Mouse (Mus musculus) brain, embryonic 18.5 days (tissue): ENCODE data around the gene G0s2.
"Not testable (repeated sequence)": the region's sequence is repeated elsewhere in the genome, so short reads cannot be mapped to it uniquely, and the experiment has no call there.

Experiments
- DNase-seq: peaks from one replicate; pipeline ENCODE4 v3.0.0-alpha.2; 2012; ENCODE audit warnings: low read depth, low spot score

Gene G0s2

DNA sequence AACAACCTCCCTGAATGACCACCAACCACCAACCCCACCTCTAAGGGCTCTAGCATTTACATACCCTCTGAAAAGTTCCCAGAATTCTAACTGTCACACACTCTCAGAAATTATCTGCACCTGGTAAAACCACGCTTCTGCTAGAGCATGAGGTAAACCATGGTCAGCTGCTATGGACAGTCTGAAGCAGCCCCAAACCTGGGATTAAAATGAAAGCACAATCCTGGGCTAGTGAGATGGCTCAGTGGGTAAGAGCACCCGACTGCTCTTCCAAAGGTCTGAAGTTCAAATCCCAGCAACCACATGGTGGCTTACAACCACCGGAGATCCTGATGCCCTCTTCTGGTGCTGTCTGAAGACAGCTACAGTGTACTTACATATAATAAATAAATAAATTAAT is 19.1 kb downstream of the G0s2 start:
- not testable (repeated sequence) for DNase-seq

DNA sequence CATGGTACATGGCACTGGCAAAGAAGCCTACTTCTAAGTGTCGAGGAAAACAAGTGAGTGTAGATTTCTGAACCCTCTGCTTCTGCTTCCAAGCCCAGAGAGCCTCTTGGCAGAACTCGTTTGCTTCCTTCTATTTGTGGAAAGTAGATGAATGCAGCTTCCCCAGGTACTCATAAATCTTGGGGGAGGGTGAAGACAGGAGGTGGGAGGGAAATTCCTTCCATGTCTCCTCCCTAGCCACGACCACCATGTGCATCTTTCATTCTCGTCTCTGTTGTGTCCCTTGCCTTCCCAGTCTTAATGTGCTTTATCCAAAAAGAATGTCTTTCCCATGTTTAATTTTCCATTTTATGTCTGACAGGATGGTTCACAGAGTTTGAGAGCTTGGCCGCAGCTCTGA is 20.4 kb downstream of the G0s2 start:
- no peak for DNase-seq

DNA sequence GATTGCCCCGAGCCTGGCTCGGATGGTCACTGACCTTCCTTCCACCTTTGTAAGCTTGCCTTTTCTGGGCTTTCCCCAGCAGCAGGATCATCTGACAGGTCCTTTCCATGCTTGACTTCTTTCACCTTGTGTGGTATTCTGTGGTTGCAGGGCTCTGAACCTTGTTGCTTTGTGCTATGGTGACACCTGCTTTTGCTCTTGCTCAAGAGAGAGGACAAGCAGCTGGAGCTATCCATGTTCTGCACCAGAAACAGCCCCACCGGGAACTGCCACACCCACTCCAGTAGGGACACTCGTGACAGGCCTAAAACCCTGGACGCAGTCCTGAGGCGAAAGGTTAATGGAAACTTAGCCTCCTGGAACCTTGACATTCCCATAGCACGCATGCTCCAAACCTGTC is 21.6 kb downstream of the G0s2 start:
- DNase-seq = no peak

DNA sequence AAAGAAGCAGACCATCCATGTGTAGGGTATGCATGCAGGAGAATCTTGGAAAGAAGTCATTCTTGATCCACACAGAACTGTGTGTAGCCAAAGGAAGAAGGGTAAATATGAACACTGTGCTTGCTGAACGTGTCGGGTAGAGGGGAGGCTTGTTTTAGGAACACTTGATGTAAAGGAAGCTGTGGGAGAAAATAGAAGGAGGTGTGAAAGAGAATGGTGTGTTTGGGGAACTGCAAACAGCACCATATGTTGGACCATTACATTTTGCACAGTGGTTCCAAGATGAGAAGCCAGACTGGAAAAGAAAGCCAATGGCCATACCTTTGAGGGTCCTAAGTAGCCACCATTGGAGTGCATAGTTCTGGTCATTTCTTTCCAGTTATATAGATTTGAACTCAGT is 23.0 kb downstream of the G0s2 start:
- no peak for DNase-seq

DNA sequence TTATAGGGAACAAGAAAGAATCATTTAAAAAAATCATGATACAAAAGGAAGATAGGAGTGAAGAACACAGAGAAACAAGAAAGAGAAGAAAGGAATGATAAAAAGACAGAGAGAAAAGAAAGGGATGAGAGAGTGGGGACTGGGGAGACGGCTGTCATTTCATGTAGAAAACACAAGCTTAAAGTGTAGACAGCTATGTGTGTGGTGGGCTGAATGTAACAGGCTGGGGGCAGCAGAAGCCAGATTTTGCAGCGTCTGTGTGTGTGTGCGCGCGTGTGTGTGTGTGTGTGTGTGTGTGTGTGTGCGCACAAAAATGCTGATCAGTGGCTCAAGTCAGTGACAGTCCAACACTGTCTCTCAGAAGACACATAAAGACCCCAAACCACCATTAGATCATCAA is 28.8 kb downstream of the G0s2 start:
- no peak for DNase-seq

DNA sequence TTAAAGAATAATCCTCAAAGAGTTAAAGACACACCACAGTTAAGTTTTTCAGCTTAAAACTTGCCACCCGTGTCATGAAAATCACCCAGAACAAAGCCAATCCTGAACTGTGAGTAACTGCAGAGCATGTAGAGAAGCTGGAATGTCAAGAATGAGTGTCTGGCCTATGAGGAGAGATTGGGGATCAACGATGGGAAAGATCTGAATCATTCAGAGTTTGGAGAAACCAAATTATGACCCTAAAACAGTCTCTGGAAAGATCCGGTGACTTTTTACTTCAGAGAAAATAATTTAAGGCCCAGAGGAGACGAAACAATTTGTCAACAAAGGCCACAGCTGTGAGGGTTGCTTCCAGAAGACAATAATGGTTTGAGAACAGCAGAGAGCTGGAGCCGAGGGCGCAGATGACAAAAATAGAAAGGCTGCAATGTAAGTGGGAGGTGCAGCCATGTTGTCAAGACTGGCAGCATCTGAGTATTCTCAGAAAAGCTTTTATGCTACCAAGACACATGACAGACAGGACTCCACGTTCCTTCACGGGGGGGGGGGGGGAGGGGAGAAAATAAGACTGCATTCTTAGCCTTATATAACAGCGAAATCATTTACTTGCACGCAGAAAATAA is 29.3 kb downstream of the G0s2 start:
- DNase-seq = no peak

DNA sequence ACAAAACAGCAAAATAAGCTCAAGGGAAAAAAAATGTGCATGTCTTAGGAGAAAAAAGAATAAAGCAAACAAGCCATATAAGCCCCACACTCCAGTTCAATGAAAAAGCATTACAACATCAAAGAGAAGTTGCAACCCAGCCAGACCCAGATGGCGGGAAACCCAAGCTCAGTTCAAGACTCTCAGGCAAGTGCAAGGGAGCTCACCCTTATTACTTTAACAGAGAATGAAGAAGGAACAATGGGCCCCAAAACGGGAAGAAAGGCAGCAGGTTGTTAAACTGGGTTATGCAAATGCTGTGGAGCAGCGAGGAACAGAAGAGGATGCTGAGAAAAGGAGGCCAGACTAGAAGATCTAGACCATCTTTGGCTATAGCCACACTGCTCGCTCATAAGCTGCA is 30.2 kb downstream of the G0s2 start:
- no peak for DNase-seq

DNA sequence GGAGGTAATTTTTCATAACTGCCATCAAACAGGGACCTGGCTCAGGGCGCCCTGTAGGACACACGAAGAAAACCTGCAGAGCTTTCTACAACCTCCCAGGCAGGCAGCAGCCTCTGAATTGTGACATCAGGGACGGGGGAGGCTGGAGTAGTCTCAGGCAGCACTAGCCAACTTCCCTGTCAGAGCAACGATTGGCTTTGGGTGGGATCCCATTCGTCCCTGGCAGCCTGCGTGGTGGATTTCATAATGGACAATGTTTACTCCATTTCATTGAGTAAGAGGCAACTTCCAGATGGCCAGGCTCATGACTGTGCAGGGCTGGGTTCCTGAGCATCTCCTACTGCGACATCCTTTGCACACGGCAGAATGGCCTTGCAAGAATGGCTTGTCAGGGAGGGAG is 30.8 kb downstream of the G0s2 start:
- no peak for DNase-seq

DNA sequence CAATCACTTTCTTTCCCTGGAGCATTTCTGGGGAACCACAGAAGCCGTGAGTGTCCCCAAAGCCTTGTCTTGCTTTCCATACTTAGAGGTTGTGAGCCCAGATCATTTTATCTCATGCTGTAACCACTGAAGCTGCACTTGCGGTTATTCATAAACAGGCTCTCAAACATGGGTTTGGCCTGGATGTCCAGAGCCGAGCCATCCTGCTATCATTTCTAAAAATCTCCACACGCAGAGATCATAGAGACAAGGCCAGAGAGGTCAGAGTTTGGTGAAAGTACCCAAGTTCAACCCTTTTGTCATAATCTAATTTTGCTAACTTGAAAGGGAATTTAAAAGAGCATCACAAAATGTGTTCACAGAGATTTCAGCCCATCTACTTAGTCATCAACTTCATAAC is 31.6 kb downstream of the G0s2 start:
- no peak for DNase-seq

DNA sequence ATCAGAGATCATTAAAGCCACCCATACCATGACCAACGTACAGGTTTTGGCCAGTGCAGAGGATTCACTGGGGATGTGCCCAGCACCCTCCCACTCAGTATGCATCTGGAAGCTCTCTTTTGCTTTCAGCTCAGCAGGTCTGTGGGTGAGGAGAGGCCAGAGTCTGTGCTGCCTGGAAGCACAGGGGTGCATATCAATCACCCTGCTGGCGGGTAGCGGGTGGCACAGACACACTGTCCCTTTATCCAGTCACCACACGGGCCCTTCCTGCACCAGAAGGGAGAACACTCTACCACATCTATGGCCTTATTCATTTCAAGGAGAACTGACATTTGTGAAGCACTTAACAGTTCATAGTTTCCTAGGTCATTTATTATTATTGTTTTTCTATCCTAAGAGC is 34.6 kb downstream of the G0s2 start:
- DNase-seq = no peak

DNA sequence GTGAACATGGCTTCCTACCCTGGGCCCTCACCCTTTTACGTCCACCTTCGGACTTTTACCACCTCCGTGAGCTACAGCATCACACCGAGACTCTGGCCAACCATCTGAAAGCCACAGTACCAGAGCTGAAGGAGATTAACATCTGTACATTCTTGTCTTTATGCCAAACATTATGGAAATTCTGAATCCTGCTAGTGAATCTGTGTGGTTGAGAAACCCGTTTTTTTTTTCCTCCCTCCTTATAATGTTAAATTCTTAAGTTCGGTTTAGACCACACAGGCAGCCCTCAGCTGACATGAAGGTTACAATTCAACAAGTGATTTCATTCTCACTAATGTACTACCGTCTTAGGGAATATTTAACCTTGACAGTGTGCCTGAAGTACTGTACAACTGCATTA is 38.1 kb downstream of the G0s2 start:
- no peak for DNase-seq

DNA sequence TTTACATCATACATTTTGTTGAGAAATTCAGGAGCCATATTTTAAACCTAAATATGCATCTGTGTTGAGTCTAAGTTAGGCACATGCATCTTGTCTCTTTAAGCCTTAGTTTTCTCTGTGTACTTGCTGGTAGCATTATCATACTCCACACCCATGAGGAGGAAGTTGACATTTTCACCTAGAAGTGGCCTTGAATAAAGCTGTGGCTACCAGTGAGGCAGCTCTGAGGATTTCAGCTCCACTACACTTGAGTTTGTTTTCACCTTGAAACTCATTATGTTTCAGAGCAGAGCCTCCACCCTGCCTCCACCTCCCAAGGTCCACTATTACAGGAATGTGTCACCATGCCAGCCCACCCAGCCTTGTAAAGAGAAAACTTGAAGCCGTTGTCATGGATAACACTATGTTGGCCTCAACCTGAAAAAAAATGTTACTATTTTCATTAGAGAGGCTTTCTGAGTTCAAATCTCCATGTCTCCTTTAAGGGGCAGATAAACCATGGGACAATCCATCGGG is 38.8 kb downstream of the G0s2 start:
- no peak for DNase-seq

DNA sequence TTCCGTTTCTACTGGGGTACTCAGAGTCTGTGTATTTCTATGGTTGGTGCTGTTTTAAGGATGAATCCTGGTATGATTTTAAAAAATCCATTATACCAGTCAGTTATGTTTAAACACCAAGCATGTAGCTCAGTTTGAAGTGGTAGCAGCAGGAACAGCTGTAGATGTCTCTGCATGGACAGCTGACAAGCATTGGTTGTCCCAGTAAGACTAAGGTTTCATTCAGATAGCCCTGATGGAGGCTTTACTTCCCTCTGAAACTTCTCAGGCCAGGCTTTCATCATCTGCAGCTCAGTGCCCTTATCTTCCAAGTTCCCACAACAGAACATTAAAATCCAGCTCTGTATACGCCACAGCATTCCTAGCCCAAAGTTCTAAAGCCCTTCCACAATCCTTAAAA is 40.3 kb downstream of the G0s2 start:
- no peak for DNase-seq

DNA sequence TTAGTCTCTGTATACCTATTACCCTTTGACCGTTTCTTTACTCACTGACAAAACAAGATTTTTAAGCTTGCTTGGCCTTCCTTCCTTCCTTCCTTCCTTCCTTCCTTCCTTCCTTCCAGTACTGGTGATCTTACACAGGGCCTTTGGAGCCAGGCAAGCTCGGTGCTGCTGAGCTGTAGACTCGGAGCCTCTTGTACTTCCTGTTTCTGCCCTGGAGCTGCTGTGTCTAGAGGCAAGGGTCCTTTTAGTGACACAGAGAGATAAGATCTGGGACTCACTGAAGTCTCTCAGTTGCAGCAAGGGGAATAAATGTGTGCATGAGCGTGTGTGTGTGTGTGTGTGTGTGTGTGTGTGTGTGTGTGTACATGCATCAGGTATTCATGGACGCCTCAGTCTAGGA is 42.1 kb downstream of the G0s2 start:
- DNase-seq = no peak

DNA sequence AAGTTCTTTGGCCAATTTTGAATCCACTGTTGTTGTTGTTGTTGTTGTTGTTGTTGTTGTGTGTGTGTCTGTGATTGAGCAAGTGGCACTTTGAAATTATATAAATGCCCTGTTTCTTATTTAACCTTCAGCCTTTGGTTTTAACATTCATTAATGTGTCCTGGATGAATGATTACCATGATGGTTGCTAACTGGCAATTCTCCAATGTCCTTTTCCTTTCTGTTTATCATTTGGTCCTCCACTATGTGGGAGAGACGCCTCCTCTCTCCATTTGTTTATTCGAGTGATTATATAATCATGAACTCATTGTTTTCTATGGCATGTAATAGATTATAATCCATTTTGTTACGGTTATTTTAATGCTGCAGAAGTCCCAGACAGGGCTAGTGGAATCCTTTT is 42.5 kb downstream of the G0s2 start:
- DNase-seq = no peak

DNA sequence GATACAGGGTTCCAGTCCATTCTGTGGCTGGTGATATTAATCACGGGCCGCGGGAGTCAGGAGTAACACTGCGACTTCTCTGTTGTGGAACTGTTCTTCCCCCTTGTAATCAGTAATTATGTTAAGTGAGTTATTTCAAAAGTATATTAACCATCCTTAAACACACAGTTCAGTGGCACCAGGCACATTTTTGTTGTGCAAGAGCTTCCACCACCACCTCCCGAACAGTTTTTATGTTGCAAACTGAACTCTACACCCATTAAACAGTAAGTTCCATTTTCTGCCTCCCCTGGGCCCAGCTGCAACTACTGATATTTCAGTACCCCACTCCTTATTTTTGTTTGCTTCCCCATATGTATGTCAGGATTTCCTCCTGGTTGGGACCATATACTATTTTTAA is 43.4 kb downstream of the G0s2 start:
- DNase-seq = no peak

DNA sequence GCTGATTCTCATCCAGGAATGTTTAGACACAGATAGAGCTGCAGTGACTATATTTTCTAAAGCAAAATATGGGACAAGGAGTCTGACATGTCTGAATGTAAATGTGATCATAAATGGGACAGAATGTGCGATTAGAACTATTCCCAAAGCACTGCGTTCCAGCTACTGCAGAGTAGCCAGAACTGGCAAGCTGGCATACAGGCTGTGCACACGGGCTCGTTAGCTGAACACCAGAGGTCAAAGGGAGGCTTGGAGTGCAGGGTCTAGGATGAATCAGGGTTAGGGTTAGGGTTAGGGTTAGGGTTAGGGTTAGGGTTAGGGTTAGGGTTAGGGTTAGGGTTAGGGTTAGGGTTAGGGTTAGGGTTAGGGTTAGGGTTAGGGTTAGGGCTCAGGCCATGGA is 45.5 kb downstream of the G0s2 start:
- DNase-seq = no peak

DNA sequence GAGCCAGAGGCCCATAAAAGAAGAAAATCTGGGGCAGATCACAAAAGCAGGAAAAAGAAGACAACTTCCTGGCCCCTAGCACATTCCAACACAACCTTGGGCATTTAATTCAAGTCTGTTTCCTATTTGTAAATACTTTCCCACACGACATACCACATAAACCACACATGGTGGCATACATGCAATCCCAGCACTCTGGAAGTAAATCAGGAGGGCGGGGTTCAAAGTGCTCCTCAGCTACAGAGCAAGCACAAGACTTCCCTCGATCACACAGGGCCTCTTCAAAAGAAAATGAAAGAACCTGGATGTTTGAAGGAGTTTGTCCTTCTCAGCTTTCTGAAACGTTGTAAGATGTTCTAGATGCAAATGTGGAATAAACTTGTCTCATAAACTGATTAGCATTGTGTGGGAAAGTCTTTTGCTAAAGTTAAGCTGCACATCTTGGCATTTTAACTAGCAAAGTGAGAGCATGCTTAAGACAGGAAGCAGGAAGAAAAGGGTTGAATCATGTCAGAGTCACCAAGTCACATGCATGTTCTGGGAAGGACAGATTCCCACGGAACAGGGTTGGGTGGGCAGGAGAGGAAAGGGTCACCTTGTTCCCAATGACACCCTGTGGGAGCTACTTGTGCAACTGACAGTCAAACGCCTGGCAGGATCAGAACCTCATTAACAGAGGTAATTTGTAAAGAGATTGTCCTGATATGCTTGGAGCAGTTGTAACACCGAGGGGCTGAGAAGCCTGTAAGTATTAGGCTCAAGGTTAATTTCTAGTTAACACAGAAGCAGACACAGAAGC is 46.1 kb downstream of the G0s2 start:
- DNase-seq = no peak

DNA sequence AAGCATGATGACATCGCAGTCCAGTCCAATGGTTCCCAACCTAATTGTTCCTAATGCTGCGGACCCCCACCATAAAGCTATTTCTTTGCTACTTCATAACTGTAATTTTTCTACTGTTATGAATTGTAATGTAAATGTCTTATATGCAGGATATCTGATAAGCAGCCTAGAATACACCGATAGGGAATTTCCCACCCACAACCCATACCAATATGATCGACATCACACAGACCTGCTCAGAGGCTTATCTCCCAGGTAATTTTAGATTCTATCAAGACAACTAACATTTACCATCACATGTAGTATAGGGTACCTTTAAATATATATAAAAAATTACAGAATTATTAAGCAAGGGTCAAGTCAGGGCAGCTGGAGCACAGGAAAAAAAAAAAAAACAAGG is 46.9 kb downstream of the G0s2 start:
- no peak for DNase-seq

DNA sequence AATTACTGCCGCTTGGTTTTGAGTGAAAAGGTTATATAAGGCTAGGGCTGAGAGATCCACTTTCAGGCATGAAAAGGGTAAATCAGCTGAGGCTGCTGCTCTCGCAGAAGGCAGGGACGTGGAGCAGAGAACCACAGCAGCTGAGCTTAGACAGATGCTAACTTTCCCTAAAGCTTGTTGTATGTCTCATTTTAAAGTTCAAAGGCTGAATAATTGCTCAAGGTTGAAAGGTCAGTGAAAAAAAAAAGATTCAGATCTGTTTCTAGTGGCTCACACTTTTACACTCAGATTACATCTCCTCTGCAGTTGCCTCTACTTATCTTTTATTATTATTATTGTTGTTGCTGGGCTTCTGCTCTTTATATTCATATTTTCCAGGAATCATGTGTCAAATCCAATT is 47.5 kb downstream of the G0s2 start:
- no peak for DNase-seq
